Mouse (Mus musculus) E14TG2a.4 (cell line): ENCODE measurements around the gene Gm10642.

Source experiments
- CTCF ChIP-seq: conservative IDR thresholded peaks from 2 replicates; pipeline ENCODE4 v1.5.1; 2014; ENCODE audit warnings: low read length
- NANOG ChIP-seq: IDR thresholded peaks from 2 replicates; pipeline ENCODE4 v1.6.1; 2014; ENCODE audit warnings: borderline replicate concordance, low read length, mixed read lengths
- POU5F1 ChIP-seq: IDR thresholded peaks from 2 replicates; pipeline ENCODE4 v1.6.1; 2014; ENCODE audit warnings: low read length, borderline replicate concordance

GRCm38 (mm10) chr9:70706444-70706843 is 50.4 kb downstream of the Gm10642 start:
- TF ChIP-seq CTCF (no peak), NANOG (no peak), POU5F1 (no peak)
